Mouse (Mus musculus): ENCODE measurements around the gene Dand5.

The Dand5 gene

DNA sequence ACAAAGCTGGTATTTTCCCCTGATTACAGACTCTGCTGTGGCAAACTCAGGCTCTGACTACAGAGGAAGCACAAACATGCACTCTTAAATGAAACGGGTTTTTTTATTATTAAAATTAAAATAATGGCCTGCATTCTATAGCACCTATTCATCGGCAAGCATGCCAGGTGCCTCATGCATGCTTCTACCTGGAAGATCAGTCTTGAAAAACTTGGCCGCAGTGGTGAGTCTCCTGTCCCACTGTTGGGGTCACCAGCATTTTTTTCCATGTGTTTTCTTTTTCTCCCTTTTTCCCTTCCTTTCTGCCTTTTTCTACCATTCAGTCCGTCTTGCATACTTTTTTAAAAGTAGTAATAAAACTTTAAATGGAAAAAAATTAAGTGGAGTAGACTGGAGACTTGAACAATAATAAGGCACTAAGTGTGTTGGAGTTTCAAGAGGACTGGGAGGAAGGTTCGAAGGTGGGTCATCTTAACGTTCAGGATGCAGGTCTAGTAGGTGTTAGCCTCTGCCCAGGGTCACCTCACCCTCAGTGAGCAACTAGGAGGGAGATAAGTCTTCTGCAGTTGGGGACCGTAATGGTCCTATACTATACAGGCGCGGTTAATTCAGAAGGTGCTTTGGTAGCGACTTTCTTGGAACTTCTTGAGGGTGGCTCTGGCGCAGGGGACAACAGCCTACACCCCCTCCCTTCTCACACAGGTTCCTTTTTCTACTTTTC is 39.3 kb downstream of the Dand5 start:
- DNase-seq (ENCODE audit: low read depth), result no peak

DNA sequence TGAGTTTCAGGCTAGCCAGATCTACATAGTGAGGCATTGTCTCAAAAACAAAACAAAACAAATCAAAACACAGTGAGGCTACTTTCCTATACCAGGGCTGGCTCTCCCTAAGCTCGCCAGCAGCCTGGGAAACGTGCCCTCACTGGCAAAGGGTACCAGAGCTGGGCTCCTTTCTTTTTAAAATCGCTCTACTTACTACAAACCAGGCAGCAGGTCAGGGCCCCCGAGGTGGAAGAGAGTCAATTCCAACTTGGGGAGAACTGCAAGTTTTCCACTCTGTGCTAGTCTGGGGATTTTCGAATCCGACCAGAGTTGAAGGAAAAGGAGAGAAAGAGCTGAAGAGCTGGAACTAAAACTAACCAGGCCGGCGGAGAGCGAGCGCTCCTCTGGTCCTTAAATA is 39.9 kb downstream of the Dand5 start:
- DNase-seq (ENCODE audit: low read depth), result no peak

DNA sequence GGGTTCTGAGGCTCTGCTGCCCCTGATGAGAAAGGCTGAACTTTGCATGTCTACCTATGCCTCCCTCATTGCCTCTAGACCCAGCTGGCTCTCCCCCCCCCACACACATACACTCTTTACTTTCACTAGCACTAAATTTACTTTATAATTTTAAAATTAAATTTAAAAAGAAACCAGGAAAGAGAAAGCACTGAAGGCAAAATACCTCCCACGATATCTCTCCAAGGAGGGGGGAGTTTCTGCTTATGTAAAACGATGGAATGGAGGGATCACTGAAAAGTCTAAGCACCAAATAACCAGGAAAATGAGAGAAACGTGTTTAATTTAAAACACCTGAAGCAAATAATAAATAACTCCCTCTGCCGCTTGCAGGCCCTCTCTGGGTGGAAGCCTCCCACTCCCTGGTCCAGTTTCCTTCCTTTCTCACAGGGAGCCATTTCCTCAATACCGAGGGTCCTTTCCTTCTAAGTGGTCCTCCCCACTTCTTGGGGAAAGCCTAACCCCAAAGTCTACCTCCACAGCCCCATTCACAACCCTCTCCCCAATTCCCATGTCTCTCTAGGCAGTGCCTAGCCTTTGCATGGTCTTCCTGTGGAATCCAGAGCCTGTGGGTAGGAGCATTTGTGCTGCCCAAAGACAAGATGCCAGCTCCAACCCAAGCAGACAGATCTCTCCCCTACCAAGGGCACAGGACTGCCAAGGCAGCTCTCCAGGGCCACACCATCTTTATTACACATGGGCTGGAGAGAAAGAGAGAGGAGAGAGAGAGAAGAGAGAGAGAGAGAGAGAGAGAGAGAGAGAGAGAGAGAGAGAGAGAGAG is 40.7 kb downstream of the Dand5 start:
- no peak for DNase-seq (ENCODE audit: low read depth)

DNA sequence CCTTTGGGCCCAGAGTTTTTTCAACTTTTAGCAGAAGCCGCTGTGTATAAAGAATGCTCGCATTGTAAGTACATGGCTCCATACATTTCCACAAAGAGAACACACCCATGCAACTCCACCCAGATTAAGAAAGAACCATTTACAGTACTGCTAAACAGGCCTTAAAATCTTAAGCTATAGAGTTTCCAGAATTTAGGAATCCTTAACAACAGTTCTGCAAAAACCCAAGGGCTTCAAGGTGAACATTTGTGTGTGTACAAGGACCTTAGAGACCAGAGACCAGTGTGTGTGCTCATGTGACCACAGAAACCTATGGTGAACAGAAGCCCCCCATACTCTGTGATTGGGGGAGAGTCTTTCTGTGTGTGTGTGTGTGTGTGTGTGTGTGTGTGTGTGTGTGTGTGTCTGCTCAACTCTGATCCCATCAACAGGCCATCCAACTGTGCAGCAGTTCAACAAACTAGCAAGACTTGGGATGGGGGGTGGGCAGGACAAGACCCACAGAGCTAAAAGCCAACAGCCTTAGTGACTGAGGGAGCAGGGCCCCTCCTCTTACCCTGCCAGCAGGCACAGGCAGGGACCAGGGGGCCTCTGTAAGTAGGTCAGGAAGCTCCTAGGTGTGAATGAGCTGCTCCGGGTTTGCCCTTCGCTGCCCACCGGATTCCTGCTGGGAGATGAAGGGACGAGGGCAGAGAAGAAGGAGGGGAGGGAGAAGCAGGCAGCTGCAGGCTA is 41.5 kb downstream of the Dand5 start:
- no peak for DNase-seq (ENCODE audit: low read depth)

DNA sequence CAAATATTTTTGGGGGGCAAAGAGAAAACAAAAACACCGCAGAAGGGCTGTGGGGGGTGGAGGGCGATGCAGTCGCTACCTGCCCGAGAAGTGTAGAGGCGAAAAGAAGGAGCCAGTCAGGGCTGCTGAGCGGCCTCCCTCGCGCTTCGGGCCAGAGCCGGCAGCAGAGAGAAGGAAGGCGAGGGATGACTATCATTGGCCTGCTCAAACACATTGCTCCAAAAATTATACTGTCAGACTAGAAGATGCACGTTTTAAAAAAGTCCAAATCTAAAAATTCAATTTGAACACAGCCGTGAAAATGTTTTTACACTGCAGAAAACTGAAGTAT is 42.4 kb downstream of the Dand5 start:
- DNase-seq (ENCODE audit: low read depth), result no peak

DNA sequence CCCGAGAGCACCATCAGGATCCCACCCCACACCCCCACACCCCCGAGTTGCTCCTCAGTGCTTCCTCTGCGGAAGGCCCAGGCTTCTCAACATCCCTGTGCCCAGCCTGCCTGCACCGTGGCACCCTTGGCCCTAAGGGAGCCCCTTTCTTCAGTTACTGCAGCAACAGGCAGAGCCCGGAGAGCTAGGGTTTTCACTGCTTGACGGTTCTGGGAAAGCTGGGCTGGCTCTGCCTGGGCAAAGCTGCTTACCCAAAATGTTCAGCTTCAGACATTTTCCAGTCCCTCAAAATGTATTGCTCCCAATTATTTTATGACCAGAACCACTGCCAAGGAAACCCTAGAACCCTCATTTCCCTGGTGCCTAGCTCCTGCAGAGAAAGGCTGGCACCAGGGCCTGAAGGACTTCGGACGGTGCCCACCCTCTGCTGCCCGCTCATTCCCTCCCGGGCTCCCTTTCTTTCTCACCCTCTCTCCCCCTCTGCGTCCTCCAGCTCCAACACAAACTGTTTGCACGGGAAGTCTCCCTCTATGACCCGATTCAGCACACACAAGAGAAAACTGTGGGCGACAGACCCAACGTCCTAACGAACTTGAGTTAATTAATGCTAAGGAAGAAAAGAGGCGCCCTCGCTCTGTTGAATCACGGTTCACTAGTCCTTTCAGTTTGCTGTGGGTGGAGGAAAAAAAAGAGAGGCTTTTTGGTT is 43.0 kb downstream of the Dand5 start:
- no peak for DNase-seq (ENCODE audit: low read depth)

DNA sequence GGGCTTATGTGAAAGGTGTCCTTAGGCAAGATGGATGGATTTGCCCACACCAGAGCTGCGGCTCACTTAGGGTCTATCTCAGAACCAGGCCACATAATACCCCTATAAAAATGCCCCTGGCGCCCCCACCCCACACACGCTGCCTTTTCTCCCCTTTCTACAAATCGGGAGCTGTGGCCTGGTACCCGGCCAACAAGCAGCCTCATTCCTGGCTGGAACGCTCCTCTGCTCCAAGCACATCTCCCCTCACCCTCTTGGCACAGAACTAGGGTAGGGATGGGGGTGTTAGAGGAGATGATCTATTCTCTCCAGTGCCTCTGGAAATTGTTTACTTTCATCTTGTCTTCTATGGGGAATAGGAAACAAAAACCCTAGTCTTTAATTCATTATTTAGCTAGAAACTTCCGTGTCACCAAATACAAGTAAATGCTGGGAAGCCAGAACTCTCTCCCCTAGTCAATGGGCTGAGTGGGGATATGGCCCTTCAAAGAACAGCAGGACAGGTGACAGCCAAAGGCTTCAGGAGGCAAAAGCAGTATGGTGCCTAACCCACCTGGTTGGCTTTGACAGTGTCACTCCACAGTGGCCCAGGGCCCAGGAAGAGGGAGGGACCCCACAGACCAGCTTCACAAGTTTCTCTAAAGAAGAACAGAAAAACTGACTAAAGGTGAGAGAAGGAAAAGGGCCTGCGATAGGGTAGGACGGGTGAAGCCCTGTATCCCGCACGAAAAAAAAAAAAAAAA is 43.8 kb downstream of the Dand5 start:
- no peak for DNase-seq (ENCODE audit: low read depth)

DNA sequence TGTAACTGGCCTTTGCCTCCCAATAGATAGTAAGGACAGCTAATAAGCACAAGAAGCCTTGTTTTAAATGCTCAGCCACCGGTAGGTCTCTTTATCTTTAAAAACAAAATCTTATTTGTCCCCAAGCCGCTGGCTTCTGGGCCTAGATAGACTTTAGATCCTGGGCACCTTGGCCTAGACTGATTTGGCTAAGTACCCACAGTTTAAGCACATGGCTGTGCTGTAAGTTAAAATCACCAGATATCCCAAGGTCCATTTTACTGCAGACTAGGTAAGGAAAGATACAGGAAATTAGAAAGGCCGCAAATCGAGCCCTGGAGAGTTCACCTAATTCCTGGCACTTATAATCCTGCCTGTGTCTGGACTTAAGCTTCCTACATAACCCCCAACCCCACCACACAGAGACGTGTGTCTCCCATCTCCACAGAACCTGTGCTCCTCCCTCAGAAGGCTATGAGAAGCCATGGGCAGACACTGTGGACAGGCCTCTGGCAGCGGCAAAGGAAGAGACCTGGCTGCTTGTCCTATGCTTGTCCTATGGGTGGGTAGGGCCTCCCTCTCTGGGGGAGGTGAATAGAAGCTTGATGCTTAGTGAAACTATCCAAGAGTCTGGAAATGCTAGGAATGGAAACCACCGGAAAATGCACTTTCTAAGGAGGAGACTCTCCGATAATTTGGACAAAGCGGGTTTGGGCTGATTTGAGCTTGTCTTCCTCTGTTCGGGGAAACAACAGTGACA is 44.6 kb downstream of the Dand5 start:
- no peak for DNase-seq (ENCODE audit: low read depth)

DNA sequence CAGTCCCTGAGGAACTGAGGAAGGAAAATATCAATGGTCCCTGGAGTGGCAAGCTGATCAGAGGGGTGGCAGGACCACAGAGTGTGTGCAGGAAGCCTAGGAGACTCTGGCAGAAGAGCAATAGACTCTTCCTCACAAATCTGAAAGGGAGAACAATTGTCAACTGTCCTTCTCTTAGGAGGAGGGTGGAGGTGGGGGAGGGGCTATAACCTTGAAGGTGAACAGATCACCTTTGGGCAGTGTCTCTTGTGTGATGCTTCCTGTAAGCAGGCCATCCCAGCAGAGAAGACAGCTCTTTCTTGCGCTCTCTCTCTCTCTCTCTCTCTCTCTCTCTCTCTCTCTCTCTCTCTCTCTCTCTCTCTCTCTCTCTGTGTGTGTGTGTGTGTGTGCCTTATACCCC is 46.1 kb downstream of the Dand5 start:
- no peak for DNase-seq (ENCODE audit: low read depth)

DNA sequence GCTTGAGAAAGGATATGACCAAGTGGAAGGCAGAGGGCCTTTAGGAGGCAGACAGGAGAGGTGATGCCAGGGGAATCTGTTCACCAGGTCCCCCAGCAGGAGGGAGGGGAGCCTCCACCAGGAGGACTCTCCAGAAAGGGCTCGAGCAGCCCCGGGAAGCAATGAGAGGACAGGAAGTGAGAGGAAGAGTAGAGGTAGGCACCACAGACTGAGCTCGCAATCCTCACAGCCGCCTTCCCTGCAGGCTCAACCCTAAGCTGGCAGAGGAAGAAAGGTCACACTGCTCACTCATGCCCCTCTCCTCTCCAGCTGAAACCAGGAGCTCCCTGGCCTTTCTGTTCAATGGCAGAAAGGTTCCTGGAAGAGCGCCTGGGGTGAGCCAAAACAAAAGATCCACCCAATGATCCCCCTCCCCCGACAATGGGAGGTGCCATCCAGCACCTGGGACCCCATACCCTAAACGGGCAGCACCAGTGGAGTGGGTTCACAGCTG is 47.0 kb downstream of the Dand5 start:
- no peak for DNase-seq (ENCODE audit: low read depth)

DNA sequence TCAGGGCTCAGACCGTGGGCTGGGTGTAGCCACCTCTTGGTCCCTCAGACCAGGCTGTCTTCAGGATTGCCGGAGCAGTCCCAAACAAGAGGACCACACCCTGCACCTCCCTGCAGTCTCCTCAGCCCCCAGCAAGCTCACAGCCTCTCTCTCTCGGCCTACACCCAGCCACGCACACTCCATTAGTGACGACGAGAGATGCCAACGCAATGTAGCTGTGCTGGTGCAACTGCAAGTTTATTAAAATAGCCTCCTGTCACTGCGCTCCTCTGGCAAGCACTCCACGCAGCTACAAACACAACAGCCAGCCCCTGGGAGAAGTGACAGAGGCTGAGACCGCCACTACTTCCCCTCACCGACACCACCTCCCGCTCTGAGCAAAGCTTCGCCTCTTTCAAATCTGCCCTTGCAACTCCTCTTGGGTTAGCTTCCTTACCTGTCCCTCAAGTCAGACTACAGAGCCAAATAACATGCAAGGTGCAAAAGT is 47.5 kb downstream of the Dand5 start:
- no peak for DNase-seq (ENCODE audit: low read depth)

DNA sequence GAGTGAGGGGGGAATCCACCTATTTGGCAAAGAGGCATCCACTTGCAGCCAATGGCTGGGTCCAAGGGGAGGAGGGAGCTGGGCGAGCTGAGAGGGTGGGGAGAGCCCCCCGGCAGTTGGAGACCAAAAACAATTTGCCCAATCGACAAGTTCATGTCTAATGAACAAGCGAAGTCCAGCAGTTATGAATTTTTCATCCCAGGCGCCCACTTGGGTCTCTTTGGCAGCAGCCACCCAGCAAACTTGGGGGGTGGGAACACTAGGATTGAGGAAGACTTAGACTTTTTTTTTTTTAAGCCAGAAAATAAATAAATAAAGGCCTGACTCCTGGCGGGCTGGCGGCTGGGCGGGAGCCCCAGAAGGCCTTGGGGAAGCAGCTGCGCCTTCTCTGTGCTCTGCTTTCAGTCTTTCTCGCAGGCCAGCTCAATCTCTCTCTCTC is 48.1 kb downstream of the Dand5 start:
- peak; percentile 85 for DNase-seq (ENCODE audit: low read depth)

DNA sequence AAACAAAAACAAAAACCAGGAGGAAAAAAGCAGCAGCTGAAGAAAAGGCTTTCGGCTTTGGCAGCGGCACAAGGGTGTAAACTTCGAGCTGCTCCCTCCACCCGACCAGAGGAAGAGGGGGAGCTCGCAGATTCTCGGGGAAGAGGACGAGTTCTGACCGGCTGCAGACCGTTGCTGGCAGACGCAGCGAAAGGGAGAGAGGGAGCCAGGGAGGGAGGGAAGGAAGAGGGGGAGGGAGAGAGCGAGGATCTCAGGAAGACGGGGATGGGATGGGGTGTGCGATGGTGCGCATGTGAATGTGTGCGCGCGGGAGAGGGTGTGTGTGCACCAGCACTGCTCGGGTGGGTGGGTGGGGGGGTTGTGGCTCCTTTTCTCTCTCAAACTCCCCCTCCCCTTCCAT is 48.8 kb downstream of the Dand5 start:
- DNase-seq (ENCODE audit: low read depth), result peak; percentile 84

DNA sequence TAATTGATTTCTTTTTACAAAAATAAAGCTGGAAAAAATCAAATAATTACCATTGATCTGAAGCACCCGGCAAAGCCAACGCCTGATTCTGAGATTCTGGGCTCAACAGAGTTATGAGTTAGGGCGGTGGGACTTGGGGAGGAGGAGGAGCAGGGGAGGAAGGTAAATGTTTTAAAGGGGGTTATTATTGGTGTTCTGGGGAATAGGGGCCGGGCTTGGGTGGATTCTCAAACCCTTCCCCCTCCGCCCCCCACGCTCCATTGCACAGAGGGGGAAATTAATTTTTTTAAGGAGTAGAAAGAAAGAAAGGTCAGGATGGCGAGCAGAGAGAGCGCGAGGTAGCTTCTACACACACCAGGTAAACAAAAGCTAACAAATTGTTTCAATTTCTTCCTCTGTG is 49.3 kb downstream of the Dand5 start:
- DNase-seq (ENCODE audit: low read depth), result no peak

DNA sequence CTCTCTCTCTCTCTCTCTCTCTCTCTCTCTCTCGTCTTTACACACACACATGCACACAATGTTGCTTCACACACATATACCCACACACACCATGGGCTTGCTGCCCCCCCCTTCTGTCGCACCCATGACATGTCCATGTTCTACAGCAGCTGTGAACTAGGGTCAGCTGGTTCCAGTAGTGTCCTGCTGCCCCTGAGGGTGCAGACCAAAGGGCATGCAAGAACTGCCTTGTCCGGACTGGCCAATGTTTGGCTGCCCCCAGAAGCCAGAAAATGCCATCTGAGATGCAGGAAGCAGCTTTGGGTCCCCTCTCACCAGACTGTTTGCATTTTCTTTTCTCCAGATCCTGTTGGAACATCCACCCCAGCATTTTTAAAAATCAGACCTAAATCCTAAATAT is 50.0 kb downstream of the Dand5 start:
- DNase-seq (ENCODE audit: low read depth), result no peak

DNA sequence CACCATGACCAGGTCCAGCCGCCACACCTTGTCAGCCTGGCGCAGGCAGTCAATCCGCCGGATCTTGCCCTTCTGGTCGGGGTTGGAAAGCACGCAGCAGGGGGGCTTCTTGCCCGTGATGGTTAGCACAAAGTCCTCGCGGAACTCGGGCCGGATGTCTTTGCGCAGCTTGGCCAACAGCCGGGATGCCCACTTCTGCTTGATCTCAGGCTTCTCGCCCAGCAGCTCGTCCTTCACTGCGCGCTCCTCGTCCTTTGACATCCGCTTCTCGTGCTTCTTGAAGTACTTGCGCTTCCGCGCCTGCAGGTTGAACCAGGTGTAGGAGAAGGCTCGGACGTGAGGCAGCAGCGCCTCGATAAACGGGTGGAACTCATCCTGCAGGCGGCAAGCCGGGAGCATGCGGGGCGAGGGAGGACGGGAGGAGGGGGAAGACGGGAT is 50.7 kb downstream of the Dand5 start:
- no peak for DNase-seq (ENCODE audit: low read depth)

DNA sequence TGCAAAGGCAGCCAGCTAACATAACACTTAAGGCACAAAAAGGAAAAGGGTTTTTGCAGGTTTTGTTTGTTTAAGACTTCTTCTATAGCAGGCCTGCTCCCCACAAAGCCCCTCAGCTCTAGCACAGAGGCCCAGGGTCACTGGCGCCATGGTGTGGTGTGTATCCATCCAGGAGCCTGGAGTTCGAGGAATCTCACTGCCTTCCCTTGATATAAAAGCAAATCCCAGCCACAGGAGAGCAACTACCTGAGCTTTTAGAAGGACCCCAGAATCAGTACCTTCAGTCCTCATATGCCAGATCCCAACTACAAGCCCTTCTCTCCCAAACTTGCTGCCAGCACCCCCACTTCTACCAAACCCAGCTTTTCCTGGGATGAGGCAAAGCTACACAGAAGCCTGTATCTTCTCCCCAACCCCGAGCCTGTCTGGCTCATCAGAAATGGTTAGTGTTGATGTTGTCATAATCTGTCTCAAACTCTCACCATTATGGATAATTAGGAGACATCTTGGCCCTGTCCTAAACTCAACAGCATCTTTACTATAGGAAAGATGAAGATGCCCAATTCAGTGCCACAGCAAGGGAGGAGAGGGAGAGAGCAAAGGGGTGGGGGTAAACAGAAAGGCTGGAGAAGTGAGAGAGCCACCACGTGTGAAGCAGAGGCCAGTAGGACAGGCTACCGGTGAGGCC is 51.5 kb downstream of the Dand5 start:
- DNase-seq (ENCODE audit: low read depth), result no peak

DNA sequence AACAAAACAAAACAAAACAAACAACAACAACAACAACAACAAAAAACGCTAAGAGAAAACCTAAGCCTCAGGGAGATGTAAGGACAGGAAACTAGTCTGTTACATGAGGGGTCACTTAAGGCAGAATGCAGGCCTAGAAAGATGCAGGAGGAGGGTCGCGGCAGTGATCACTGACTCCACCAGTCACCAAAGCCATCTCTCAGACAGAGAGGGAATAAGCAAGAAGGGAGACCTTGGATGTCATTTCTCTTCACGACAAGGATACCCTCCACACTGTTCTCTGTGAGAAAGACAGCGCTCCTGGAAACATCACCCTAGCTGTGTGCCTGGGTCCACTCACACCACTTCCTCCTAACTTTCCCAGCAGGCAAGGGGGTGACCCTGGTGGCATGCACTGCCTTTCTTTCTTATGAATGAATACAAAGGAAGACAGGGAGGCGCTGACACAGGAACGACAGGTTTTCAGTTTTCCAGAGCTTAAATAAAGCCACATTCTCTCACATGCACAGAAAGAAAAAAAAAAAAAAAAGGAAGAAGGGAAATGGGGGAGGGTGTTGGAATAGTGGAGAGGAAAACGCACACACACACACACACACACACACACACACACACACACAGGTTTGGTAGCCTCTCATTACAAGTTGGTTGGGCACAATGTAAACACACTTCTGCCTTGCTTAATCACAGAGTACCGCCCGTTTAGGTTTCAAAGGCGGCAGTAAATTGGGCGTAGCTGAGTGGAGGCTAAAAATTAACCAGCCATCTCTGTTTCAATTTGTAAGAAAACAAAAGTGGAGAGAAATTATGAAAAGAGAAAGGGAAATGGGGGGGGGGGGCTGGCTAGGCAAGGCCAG is 52.3 kb downstream of the Dand5 start:
- no peak for DNase-seq (ENCODE audit: low read depth)

DNA sequence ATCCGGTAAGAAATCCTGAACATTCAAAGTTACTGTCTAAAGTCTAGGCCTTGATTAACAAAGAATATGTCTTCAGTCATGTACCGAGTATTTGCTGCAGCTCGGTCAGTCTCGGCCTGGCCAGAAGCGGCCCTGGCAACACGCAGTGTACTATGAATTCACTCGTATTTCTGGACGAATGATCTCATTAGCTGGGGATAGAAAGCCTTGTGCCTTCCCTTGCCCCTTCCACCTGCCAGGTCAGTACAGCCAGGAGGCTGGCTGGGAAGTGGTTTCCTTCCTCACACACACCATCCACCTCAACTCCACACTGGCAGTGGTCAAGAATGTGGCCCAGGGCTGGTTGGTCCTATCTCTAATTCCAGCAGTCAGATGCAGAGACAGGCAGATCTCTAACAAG is 53.3 kb downstream of the Dand5 start:
- no peak for DNase-seq (ENCODE audit: low read depth)
